In genomic region chr19:17359315-17359890, GRCm38 (mm10) we compare ENCODE assay signal across 16 mouse cellular contexts. TPM values are rescaled to one million over a fixed set of nuclear protein-coding genes. Genes with fewer than 3 reads are reported as not detected.
A peak's percentile ranks its signal among the peaks of the same experiment; 100 is the strongest.
DNase-seq lines count a peak whose midpoint lies in the region; ATAC-seq and TF ChIP-seq lines count a peak whose summit lies in the region.
"Had no signal": no experiment of that assay in that cellular context is flagged by ENCODE, and none has a peak within 500 bp of the region (broad histone marks: within the 10 kb centered on the region; RNA-seq: fewer than 3 reads in every experiment).

No protein-coding gene starts in this region.

- no peak overlapping the region for H3K4me3 ChIP-seq in lung, postnatal 0 days (ENCODE audit: low read depth, low read length)
- peak overlapping the region in 1 of 2 experiments; percentile 24; a peak in 2 of 4 replicates for H3K4me3 ChIP-seq in MEL (ENCODE audit: control insufficient read depth in 1 of 2, insufficient read depth in 1 of 2, low read depth in 2 of 2, low read length in 2 of 2)
- no peak overlapping the region for H3K4me3 ChIP-seq in liver, embryonic 15.5 days (replicated peaks)
- H3K4me3 ChIP-seq in kidney, embryonic 16.5 days (ENCODE audit: low read length): no peak overlapping the region
- H3K4me3 ChIP-seq: heart, embryonic 10.5 days; kidney, embryonic 15.5 days had no signal

- no peak overlapping the region for H3K4me2 ChIP-seq in lung, postnatal 0 days (replicated peaks; ENCODE audit: low read depth, low read length)
- H3K4me2 ChIP-seq in liver, embryonic 15.5 days: peak overlapping the region; percentile 15
- no peak overlapping the region for H3K4me2 ChIP-seq in kidney, embryonic 16.5 days (replicated peaks; ENCODE audit: low read depth, low read length)
- H3K4me2 ChIP-seq: kidney, embryonic 15.5 days had no signal

- 62% methylated on average over 14 of the region's 14 CpGs for WGBS in lung, postnatal 0 days
- 35% methylated on average over 14 of the region's 14 CpGs for WGBS in liver, embryonic 15.5 days (ENCODE audit: insufficient replicate concordance)
- 77% methylated on average over 14 of the region's 14 CpGs for WGBS in kidney, embryonic 16.5 days

- H3K27ac ChIP-seq in lung, postnatal 0 days (ENCODE audit: low read length): no peak overlapping the region
- H3K27ac ChIP-seq in MEL (ENCODE audit: control insufficient read depth, low read depth, low read length): no peak overlapping the region; the same call in 1 of the 2 replicates
- peak overlapping the region; percentile 2; the same call in 1 of the 2 replicates for H3K27ac ChIP-seq in liver, embryonic 15.5 days (replicated peaks)
- H3K27ac ChIP-seq in kidney, embryonic 16.5 days (ENCODE audit: low read length): no peak overlapping the region
- H3K27ac ChIP-seq: heart, embryonic 10.5 days; kidney, embryonic 15.5 days had no signal

- intact Hi-C loops in heart, postnatal 25 days (cut with DNase I): loop anchor here (10.0 kb wide), 1 partner anchor 135 kb away; no protein-coding TSS in a partner anchor

- no peak overlapping the region for H3K9ac ChIP-seq in lung, postnatal 0 days (replicated peaks; ENCODE audit: low read depth)
- H3K9ac ChIP-seq in MEL (ENCODE audit: control insufficient read depth, low read depth, low read length, poor library complexity, severe bottlenecking): 0 out of 2 replicates have a peak overlapping the region, but pooled peaks have one; percentile 28
- no peak overlapping the region for H3K9ac ChIP-seq in liver, embryonic 15.5 days
- no peak overlapping the region for H3K9ac ChIP-seq in kidney, embryonic 16.5 days (replicated peaks; ENCODE audit: low read length)
- H3K9ac ChIP-seq: forebrain, postnatal 0 days; kidney, embryonic 15.5 days had no signal

- no peak for TF ChIP-seq RAD21 in MEL (IDR thresholded peaks at IDR 0.05; ENCODE audit: low read depth, low read length)

- no peak for TF ChIP-seq CTCF in lung, postnatal 0 days (IDR thresholded peaks at IDR 0.05)
- no peak for TF ChIP-seq CTCF in MEL (IDR thresholded peaks at IDR 0.05 in 2 of 3, conservative IDR thresholded peaks at IDR 0.05 in 1 of 3; ENCODE audit: control insufficient read depth in 1 of 3, insufficient read depth in 1 of 3, low read depth in 2 of 3, low read length in 3 of 3, poor library complexity in 1 of 3, severe bottlenecking in 1 of 3)

- H3K4me1 ChIP-seq in lung, postnatal 0 days (ENCODE audit: insufficient read depth, low read depth, low read length): no peaks in the 10 kb centered on the region
- peaks cover 8 to 16% of the 10 kb centered on the region in 2 experiments for H3K4me1 ChIP-seq in MEL (ENCODE audit: control insufficient read depth in 1 of 2, insufficient read depth in 2 of 2, low read length in 2 of 2)
- H3K4me1 ChIP-seq in liver, embryonic 15.5 days (replicated peaks): peaks cover 52% of the 10 kb centered on the region
- no peaks in the 10 kb centered on the region for H3K4me1 ChIP-seq in kidney, embryonic 16.5 days (ENCODE audit: insufficient read depth, low read length)

- peak; percentile 37 for ATAC-seq in lung, postnatal 0 days
- ATAC-seq in liver, embryonic 15.5 days (ENCODE audit: insufficient read depth): no peak
- peak; percentile 77 for ATAC-seq in neutrophil, adult 5-6 weeks (ENCODE audit: extremely low read depth, insufficient number of reproducible peaks, low FRiP score, poor library complexity, severe bottlenecking)
- ATAC-seq in activated CD4-positive, CD25-positive, alpha-beta regulatory T cell, adult 4 months: no peak
- no peak for ATAC-seq in kidney, embryonic 16.5 days (ENCODE audit: low FRiP score, low TSS enrichment)
- ATAC-seq: CD4-positive, CD25-positive, alpha-beta regulatory T cell, adult 4 months; forebrain, postnatal 0 days; Patski had no signal

- TF ChIP-seq EP300 in lung, postnatal 0 days (IDR thresholded peaks at IDR 0.05): no peak
- no peak for TF ChIP-seq EP300 in MEL (IDR thresholded peaks at IDR 0.05; ENCODE audit: low read depth in 1 of 2, low read length in 2 of 2)

- no peaks in the 10 kb centered on the region for H3K36me3 ChIP-seq in lung, postnatal 0 days (ENCODE audit: insufficient read depth, low read length)
- peaks cover 0 to 12% of the 10 kb centered on the region in 2 experiments; a peak in 2 of 4 replicates for H3K36me3 ChIP-seq in MEL (ENCODE audit: control insufficient read depth in 1 of 2, insufficient read depth in 2 of 2, low read length in 2 of 2)
- H3K36me3 ChIP-seq in liver, embryonic 15.5 days (replicated peaks): no peaks in the 10 kb centered on the region
- no peaks in the 10 kb centered on the region for H3K36me3 ChIP-seq in kidney, embryonic 16.5 days (ENCODE audit: insufficient read depth, low read length)
- H3K36me3 ChIP-seq: heart, embryonic 10.5 days; kidney, embryonic 15.5 days had no signal

- H3K9me3 ChIP-seq in lung, postnatal 0 days (ENCODE audit: low read length): no peaks in the 10 kb centered on the region
- no peaks in the 10 kb centered on the region for H3K9me3 ChIP-seq in MEL (replicated peaks; ENCODE audit: insufficient read depth, low read length)
- no peaks in the 10 kb centered on the region for H3K9me3 ChIP-seq in liver, embryonic 15.5 days (replicated peaks)
- no peaks in the 10 kb centered on the region for H3K9me3 ChIP-seq in kidney, embryonic 16.5 days (ENCODE audit: low read length)
- H3K9me3 ChIP-seq: heart, embryonic 10.5 days; kidney, embryonic 15.5 days had no signal

- no peaks in the 10 kb centered on the region for H3K79me2 ChIP-seq in MEL (ENCODE audit: control insufficient read depth, insufficient read depth, low read length, poor library complexity)

- DNase-seq in lung, postnatal 0 days (ENCODE audit: low spot score): peak; percentile 54
- no peak for DNase-seq in lung, adult 18-20 months
- peak; percentile 76 for DNase-seq in MEL (ENCODE audit: low read depth, low spot score)
- DNase-seq in heart, postnatal 25 days (ENCODE audit: low spot score): no peak
- DNase-seq: cerebellum, adult 8-10 months; forebrain, postnatal 0 days; gastrocnemius, postnatal 10 days; heart, postnatal 36 days had no signal

- 0 out of 2 replicates have a peak, but pooled peaks cover 3% of the 10 kb centered on the region for H3K27me3 ChIP-seq in lung, postnatal 0 days (replicated peaks; ENCODE audit: insufficient read depth, low read length)
- H3K27me3 ChIP-seq in MEL (ENCODE audit: control insufficient read depth in 1 of 2, insufficient read depth in 2 of 2, low read length in 2 of 2): no peaks in the 10 kb centered on the region
- 0 out of 2 replicates have a peak, but pooled peaks cover 3% of the 10 kb centered on the region for H3K27me3 ChIP-seq in liver, embryonic 15.5 days
- no peaks in the 10 kb centered on the region for H3K27me3 ChIP-seq in kidney, embryonic 16.5 days (ENCODE audit: insufficient read depth, low read length)
- H3K27me3 ChIP-seq: Patski had no signal

- TF ChIP-seq POLR2A in MEL (IDR thresholded peaks at IDR 0.05; ENCODE audit: control insufficient read depth in 1 of 2, insufficient read depth in 1 of 2, low read depth in 1 of 2, low read length in 2 of 2, poor library complexity in 1 of 2): no peak

TF ChIP-seq in MEL, 35 proteins besides CTCF, POLR2A, EP300 and RAD21:
- TF ChIP-seq NRF1 (IDR thresholded peaks at IDR 0.05; ENCODE audit: insufficient read depth, low read depth, low read length, poor library complexity, severe bottlenecking) (peak; percentile 43; the same call in 1 of the 2 replicates), JUND (IDR thresholded peaks at IDR 0.05; ENCODE audit: low read depth, low read length) (no peak)

RNA-seq across cellular contexts. Expression of gene Gcnt1, which starts 13.2 kb away (rescaled TPM):
- polyA plus RNA-seq in lung, postnatal 0 days (2015; fragmentation: Nextera tagmentation; extraction: Ambion mirVana): 2.6 and 2.7 TPM in 2 replicates
- 0.13 TPM in 1 of 2 replicates, not detected in the other for total RNA-seq in MEL (2012; rRNA removed)
- under 1 TPM in 1 of 2 experiments, not detected in 1; 0.22 TPM for polyA plus RNA-seq in MEL (2012; ENCODE audit: insufficient read depth in 1 of 2, insufficient read length in 2 of 2, low read depth in 1 of 2, low replicate concordance in 2 of 2, missing spikeins in 1 of 2)
- polyA plus RNA-seq in liver, embryonic 15.5 days (2015; fragmentation: Nextera tagmentation; extraction: Ambion mirVana): 18.5 and 19.0 TPM in 2 replicates
- total RNA-seq in neutrophil, adult 5-6 weeks (2017): 102 and 110 TPM in 2 replicates
- polyA plus RNA-seq in activated CD4-positive, CD25-positive, alpha-beta regulatory T cell, adult 4 months (2017; shearing (Covaris generic)): 10 to 100 TPM; 12.4 to 13.0 TPM
- total RNA-seq in heart, postnatal 25 days (2021): 10 to 100 TPM; 13.5 to 15.6 TPM
- polyA plus RNA-seq in kidney, embryonic 16.5 days (2015; fragmentation: Nextera tagmentation; extraction: Ambion mirVana): 42.4 and 42.5 TPM in 2 replicates

RNA-seq across cellular contexts. Expression of gene Rfk, which starts 34.4 kb away (rescaled TPM):
- polyA plus RNA-seq in lung, postnatal 0 days (2015; fragmentation: Nextera tagmentation; extraction: Ambion mirVana): 77.4 and 93.0 TPM in 2 replicates
- total RNA-seq in MEL (2012; rRNA removed): 16.2 and 18.2 TPM in 2 replicates
- polyA plus RNA-seq in MEL (2012; ENCODE audit: insufficient read depth in 1 of 2, insufficient read length in 2 of 2, low read depth in 1 of 2, low replicate concordance in 2 of 2, missing spikeins in 1 of 2): 10 to 100 TPM in 1 of 2 experiments, not detected in 1; 39.7 TPM
- 55.3 and 58.4 TPM in 2 replicates for polyA plus RNA-seq in liver, embryonic 15.5 days (2015; fragmentation: Nextera tagmentation; extraction: Ambion mirVana)
- 55.7 and 61.6 TPM in 2 replicates for total RNA-seq in neutrophil, adult 5-6 weeks (2017)
- 10 to 100 TPM; 20.6 to 30.8 TPM for polyA plus RNA-seq in activated CD4-positive, CD25-positive, alpha-beta regulatory T cell, adult 4 months (2017; shearing (Covaris generic))
- 10 to 100 TPM; 62.4 to 64.7 TPM for total RNA-seq in heart, postnatal 25 days (2021)
- polyA plus RNA-seq in kidney, embryonic 16.5 days (2015; fragmentation: Nextera tagmentation; extraction: Ambion mirVana): 78.6 and 79.5 TPM in 2 replicates

Comparison
In these comparisons a context has a peak if more than half of its experiments do, and no peak if none do; other contexts are left out.
1. DNase-seq: peak in lung, postnatal 0 days (single experiment) and MEL (single experiment); none in lung, adult 18-20 months (0 of 2) and heart, postnatal 25 days (single experiment).
2. ATAC-seq: peak in lung, postnatal 0 days (single experiment) and neutrophil, adult 5-6 weeks (single experiment); none in liver, embryonic 15.5 days (single experiment), activated CD4-positive, CD25-positive, alpha-beta regulatory T cell, adult 4 months (single experiment) and kidney, embryonic 16.5 days (single experiment).